Mouse (Mus musculus) left cerebral cortex, adult 11 months (tissue): ENCODE measurements at regions not wholly inside any gene's neighbourhood (a gene's known extent, or its start where the extent isn't known, plus 50 kb on each side); places are given as distances from the start of the nearest gene placed in this dataset.

Experiments used
- DNase-seq: peaks from one replicate; pipeline ENCODE4 v3.0.0; 2022; ENCODE audit warnings: low spot score

GRCm38 (mm10) chr8:67598687-67599086 lies 75.0 kb downstream of the Nat3 start:
- no peak for DNase-seq

DNA sequence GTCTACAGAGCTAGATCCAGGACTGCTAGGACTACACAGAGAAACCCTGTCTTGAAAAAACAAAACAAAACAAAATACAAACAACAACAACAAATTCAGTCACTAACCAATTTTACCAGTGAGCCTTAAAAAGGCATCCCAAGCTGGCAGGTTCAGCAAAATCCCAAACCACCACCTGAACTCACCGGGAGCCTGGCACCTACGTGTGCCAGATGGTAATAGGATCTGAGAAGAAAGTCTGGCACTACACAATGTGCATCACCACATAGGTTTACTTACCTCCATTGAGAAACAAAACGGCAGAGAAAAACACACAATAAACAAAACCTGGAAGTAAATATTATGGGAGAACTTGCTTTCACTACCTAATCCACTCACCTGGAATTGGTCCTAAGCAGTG lies 98.6 kb downstream of the Nat3 start:
- DNase-seq: no peak

GRCm38 (mm10) chr8:67631691-67632090 lies 108.0 kb downstream of the Nat3 start:
- peak; percentile 26 for DNase-seq

- DNase-seq: no peak
Observed at GRCm38 (mm10) chr8:67632290-67632689, 108.6 kb downstream of the Nat3 start.
